In the genomic region with DNA sequence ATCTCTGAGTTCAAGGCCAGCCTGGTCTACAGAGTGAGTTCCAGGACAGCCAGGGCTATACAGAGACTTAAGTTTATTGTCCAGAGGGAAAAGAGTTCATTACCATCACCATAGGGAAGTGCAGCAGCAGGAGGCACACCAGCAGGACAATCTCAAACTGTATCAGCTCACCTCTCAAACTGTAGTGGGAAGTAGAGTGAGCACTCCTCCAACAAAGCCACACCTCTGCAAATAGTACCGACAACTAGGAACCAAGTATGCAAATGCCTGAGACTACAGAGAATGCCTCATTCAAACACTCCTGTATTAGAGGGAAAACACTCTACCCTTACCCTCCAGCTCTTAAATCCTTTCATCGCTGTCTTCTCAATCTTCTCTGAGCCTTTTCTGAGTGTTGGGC, we compare ENCODE assay signal across 17 mouse cellular contexts. TPM values are rescaled to one million over a fixed set of nuclear protein-coding genes. Genes with fewer than 3 reads are reported as not detected.
A peak's percentile ranks its signal among the peaks of the same experiment; 100 is the strongest.
DNase-seq lines count a peak whose midpoint lies in the region; TF ChIP-seq lines count a peak whose summit lies in the region.
"Had no signal": no experiment of that assay in that cellular context is flagged by ENCODE, and none has a peak within 500 bp of the region (broad histone marks: within the 10 kb centered on the region; RNA-seq: fewer than 3 reads in every experiment).

No protein-coding gene starts in this region.

- no peaks in the 10 kb centered on the region for H3K79me2 ChIP-seq in liver, adult 2 months (ENCODE audit: control insufficient read depth, insufficient read depth, low read length)
- no peaks in the 10 kb centered on the region for H3K79me2 ChIP-seq in MEL (ENCODE audit: control insufficient read depth, insufficient read depth, low read length, poor library complexity)

- TF ChIP-seq POLR2A in liver, adult 2 months (IDR thresholded peaks at IDR 0.05; ENCODE audit: extremely low read depth, insufficient read depth, low read length) = no peak
- no peak for TF ChIP-seq POLR2A in MEL (IDR thresholded peaks at IDR 0.05; ENCODE audit: control insufficient read depth in 1 of 2, insufficient read depth in 1 of 2, low read depth in 1 of 2, low read length in 2 of 2, poor library complexity in 1 of 2)

- TF ChIP-seq EP300 in MEL (IDR thresholded peaks at IDR 0.05; ENCODE audit: low read depth in 1 of 2, low read length in 2 of 2) = no peak

- 32% methylated on average over 2 of the region's 2 CpGs for WGBS in liver, adult 2 months

- no peaks in the 10 kb centered on the region for H3K27me3 ChIP-seq in liver, adult 2 months (ENCODE audit: control insufficient read depth, insufficient read depth, low read length)
- no peaks in the 10 kb centered on the region for H3K27me3 ChIP-seq in MEL (ENCODE audit: control insufficient read depth in 1 of 2, insufficient read depth in 2 of 2, low read length in 2 of 2)
- H3K27me3 ChIP-seq: embryonic facial prominence, embryonic 15.5 days; heart, embryonic 12.5 days; hindbrain, embryonic 12.5 days; intestine, embryonic 15.5 days; limb, embryonic 12.5 days; lung, embryonic 15.5 days; midbrain, embryonic 15.5 days had no signal

- no peaks in the 10 kb centered on the region for H3K4me1 ChIP-seq in liver, adult 2 months (ENCODE audit: control insufficient read depth, insufficient read depth, low read length)
- peaks cover 0 to 12% of the 10 kb centered on the region in 2 experiments; a peak in 2 of 4 replicates for H3K4me1 ChIP-seq in MEL (ENCODE audit: control insufficient read depth in 1 of 2, insufficient read depth in 2 of 2, low read length in 2 of 2)
- H3K4me1 ChIP-seq: embryonic facial prominence, embryonic 15.5 days; heart, embryonic 12.5 days; hindbrain, embryonic 12.5 days; intestine, embryonic 15.5 days; limb, embryonic 12.5 days; lung, embryonic 15.5 days; midbrain, embryonic 15.5 days had no signal

- no peaks in the 10 kb centered on the region for H3K9me3 ChIP-seq in MEL (replicated peaks; ENCODE audit: insufficient read depth, low read length)
- H3K9me3 ChIP-seq: embryonic facial prominence, embryonic 15.5 days; G1E; heart, embryonic 12.5 days; hindbrain, embryonic 12.5 days; intestine, embryonic 15.5 days; limb, embryonic 12.5 days; lung, embryonic 15.5 days; midbrain, embryonic 15.5 days had no signal

- no peaks in the 10 kb centered on the region for H3K36me3 ChIP-seq in liver, adult 2 months (ENCODE audit: control insufficient read depth, insufficient read depth, low read length)
- H3K36me3 ChIP-seq in MEL (ENCODE audit: control insufficient read depth in 1 of 2, insufficient read depth in 2 of 2, low read length in 2 of 2) = peaks cover 0 to 2% of the 10 kb centered on the region in 2 experiments; a peak in 1 of 4 replicates
- H3K36me3 ChIP-seq: embryonic facial prominence, embryonic 15.5 days; G1E; heart, embryonic 12.5 days; hindbrain, embryonic 12.5 days; intestine, embryonic 15.5 days; limb, embryonic 12.5 days; lung, embryonic 15.5 days; midbrain, embryonic 15.5 days had no signal

- no peak for TF ChIP-seq RAD21 in MEL (IDR thresholded peaks at IDR 0.05; ENCODE audit: low read depth, low read length)

- no peak overlapping the region for H3K27ac ChIP-seq in liver, adult 2 months (replicated peaks; ENCODE audit: insufficient read depth, low read depth, low read length)
- H3K27ac ChIP-seq in MEL (ENCODE audit: control insufficient read depth, low read depth, low read length) = no peak overlapping the region
- H3K27ac ChIP-seq: embryonic facial prominence, embryonic 15.5 days; hindbrain, embryonic 12.5 days; intestine, embryonic 15.5 days; limb, embryonic 12.5 days; lung, embryonic 15.5 days; midbrain, embryonic 15.5 days had no signal

- DNase-seq in liver, adult 2 months (ENCODE audit: extremely low read depth, low read depth, low spot score) = peak; percentile 33
- DNase-seq in liver (no peak), MEL (ENCODE audit: low read depth, low spot score) (peak; percentile 85)
- DNase-seq in CD4-positive helper T cell, adult 2 months (ENCODE audit: low read depth, low spot score) = peak; percentile 3
- DNase-seq in lung, postnatal 10 days = peak; percentile 2
- no peak for DNase-seq in thymus, postnatal 14 days
- DNase-seq in embryo, embryonic 11 days = no peak
- no peak for DNase-seq in right cerebral cortex, postnatal 36 days (ENCODE audit: low spot score in 2 of 2)

- no peak overlapping the region for H3K9ac ChIP-seq in liver, adult 2 months (ENCODE audit: low read depth, low read length)
- no peak overlapping the region for H3K9ac ChIP-seq in MEL (ENCODE audit: control insufficient read depth, low read depth, low read length, poor library complexity, severe bottlenecking)
- H3K9ac ChIP-seq: embryonic facial prominence, embryonic 15.5 days; heart, embryonic 12.5 days; hindbrain, embryonic 12.5 days; intestine, embryonic 15.5 days; limb, embryonic 12.5 days; lung, embryonic 15.5 days; midbrain, embryonic 15.5 days had no signal

- TF ChIP-seq CTCF in liver, adult 2 months (IDR thresholded peaks at IDR 0.05; ENCODE audit: low read depth, low read length) = no peak
- TF ChIP-seq CTCF in MEL (IDR thresholded peaks at IDR 0.05 in 2 of 3, conservative IDR thresholded peaks at IDR 0.05 in 1 of 3; ENCODE audit: control insufficient read depth in 1 of 3, insufficient read depth in 1 of 3, low read depth in 2 of 3, low read length in 3 of 3, poor library complexity in 1 of 3, severe bottlenecking in 1 of 3) = no peak

- H3K4me3 ChIP-seq in liver, adult 2 months (ENCODE audit: insufficient read depth, low read depth, low read length) = no peak overlapping the region
- H3K4me3 ChIP-seq in MEL (ENCODE audit: control insufficient read depth in 1 of 2, insufficient read depth in 1 of 2, low read depth in 2 of 2, low read length in 2 of 2) = no peak overlapping the region
- H3K4me3 ChIP-seq: embryonic facial prominence, embryonic 15.5 days; heart, embryonic 12.5 days; hindbrain, embryonic 12.5 days; intestine, embryonic 15.5 days; limb, embryonic 12.5 days; lung, embryonic 15.5 days; midbrain, embryonic 15.5 days; myocyte had no signal

TF ChIP-seq in MEL, 35 proteins besides CTCF, POLR2A, EP300 and RAD21:
- TF ChIP-seq CHD2 (IDR thresholded peaks at IDR 0.05; ENCODE audit: low read length) = no peak
- no peak for TF ChIP-seq TAL1 (IDR thresholded peaks at IDR 0.05; ENCODE audit: low read length)
- 0 out of 2 replicates have a peak, but pooled peaks have one; percentile 5 for TF ChIP-seq GATA1 (IDR thresholded peaks at IDR 0.05; ENCODE audit: low read depth, low read length)

RNA-seq across cellular contexts. Expression of gene Araf, which starts 25.9 kb away (rescaled TPM):
- total RNA-seq in liver, adult 2 months (2014; rRNA removed) = 39.5 and 42.4 TPM in 2 replicates
- polyA plus RNA-seq in liver, adult 2 months (2012; rRNA removed) = 97.0 and 139 TPM in 2 replicates
- total RNA-seq in MEL (2012; rRNA removed) = 98.2 and 115 TPM in 2 replicates
- 100 to 1,000 TPM; 174 to 236 TPM for polyA plus RNA-seq in MEL (2012; ENCODE audit: insufficient read depth in 1 of 2, insufficient read length in 2 of 2, low read depth in 1 of 2, low replicate concordance in 2 of 2, missing spikeins in 1 of 2)

Comparison
In these comparisons a context has a peak if more than half of its experiments do, and no peak if none do; other contexts are left out.
1. DNase-seq: peak in liver, adult 2 months (single experiment), CD4-positive helper T cell, adult 2 months (single experiment), MEL (single experiment) and lung, postnatal 10 days (single experiment); none in liver (single experiment), thymus, postnatal 14 days (single experiment), embryo, embryonic 11 days (single experiment) and right cerebral cortex, postnatal 36 days (0 of 2).